Mouse (Mus musculus) layer of hippocampus, adult 18-20 months (tissue): ENCODE measurements at regions not wholly inside any gene's neighbourhood (a gene's known extent, or its start where the extent isn't known, plus 50 kb on each side); places are given as distances from the start of the nearest gene placed in this dataset.
A peak's percentile ranks its signal among the peaks of the same experiment; 100 is the strongest.

Experiments used
- DNase-seq, 2 experiments: peaks; one replicate each; pipeline ENCODE4 v3.0.0; 2022; ENCODE audit warnings: low spot score in 2 of 2

- DNase-seq = no peak
Observed at GRCm38 (mm10) chr7:142835319-142835718, 92.1 kb upstream of the Ins2 start.

- no peak for DNase-seq
Observed at GRCm38 (mm10) chr7:142830969-142831673, 87.9 kb upstream of the Ins2 start.

GRCm38 (mm10) chr7:142810711-142811110, 67.5 kb upstream of the Ins2 start:
- no peak for DNase-seq

GRCm38 (mm10) chr7:142799424-142799823, 56.2 kb upstream of the Ins2 start:
- DNase-seq = peak; percentile 2 to 51

DNA sequence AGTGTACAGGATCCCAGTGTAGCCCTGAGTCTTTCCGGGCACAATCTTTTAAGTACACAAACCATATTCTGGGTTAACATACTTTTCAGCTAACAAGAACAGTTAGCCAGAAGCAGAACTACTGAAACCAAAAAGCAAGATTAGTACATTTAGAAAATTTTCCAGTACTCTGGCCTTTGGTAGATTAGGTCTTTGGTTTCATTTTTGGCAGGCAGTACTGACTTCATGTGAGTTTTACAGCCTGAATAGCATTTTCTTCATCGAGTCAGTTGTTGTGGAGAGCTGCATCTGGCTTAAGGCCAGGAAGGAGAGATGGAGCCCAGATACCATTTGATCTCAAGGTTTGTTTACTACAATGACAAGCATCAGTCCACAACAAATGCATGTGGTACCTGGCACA, 51.3 kb upstream of the Ins2 start:
- no peak for DNase-seq
